Mouse (Mus musculus) cerebellum, adult 2 months (tissue): ENCODE measurements around the gene 5031439G07Rik. TPM values are rescaled to one million over a fixed set of nuclear protein-coding genes. Genes with fewer than 3 reads are reported as not detected.
"Not testable (repeated sequence)": the region's sequence is repeated elsewhere in the genome, so short reads cannot be mapped to it uniquely, and the experiment has no call there.

ENCODE experiments used
- DNase-seq, 2 experiments: peaks; one replicate each; pipeline ENCODE4 v3.0.0; 2021
- H3K27ac ChIP-seq: fragments of 200-500 bp; 2 replicates; pipeline ENCODE4 v1.5.1; 2012; ENCODE audit warnings: low read length, control low read depth, inconsistent platforms; ENCODE audit not compliant: insufficient read depth
- H3K27me3 ChIP-seq: fragments of 200-500 bp; 2 replicates; pipeline ENCODE4 v1.6.1; 2012; ENCODE audit warnings: inconsistent platforms, mild to moderate bottlenecking, low read length, moderate library complexity; ENCODE audit not compliant: control insufficient read depth, insufficient read depth
- H3K4me1 ChIP-seq: fragments of 200-500 bp; 2 replicates; pipeline ENCODE4 v1.6.1; 2011; ENCODE audit warnings: low read length; ENCODE audit not compliant: control insufficient read depth, insufficient read depth
- H3K4me3 ChIP-seq: fragments of 200-500 bp; replicated peaks from 2 replicates; pipeline ENCODE3; 2011; ENCODE audit warnings: mild to moderate bottlenecking, low read depth, low read length, control low read depth; ENCODE audit not compliant: insufficient read depth
- CTCF ChIP-seq: fragments of 200-500 bp; IDR thresholded peaks from 2 replicates; pipeline ENCODE4 v1.5.1; 2011; ENCODE audit warnings: low read depth, mild to moderate bottlenecking, control low read depth, low read length, moderate library complexity, borderline replicate concordance; ENCODE audit not compliant: insufficient read depth
- POLR2A ChIP-seq: fragments of 200-500 bp; IDR thresholded peaks from 2 replicates; pipeline ENCODE4 v1.6.1; 2011; ENCODE audit warnings: low read length, control low read depth, borderline replicate concordance; ENCODE audit not compliant: insufficient read depth
- WGBS: fragments of 180-500 bp; shearing (Covaris S2); methylation state at CpG from one replicate; pipeline ENCODE4 v1.1.7; 2018; 5-methylcytosine and 5-hydroxymethylcytosine counted together
- polyA plus RNA-seq: library from polyadenylated mRNA; depleted of rRNA; stranded (reverse); fragments of >200 nt; gene quantifications from 2 replicates; pipeline ENCODE4 v1.2.3, GENCODE M21; 2012; rRNA removed

The 5031439G07Rik gene
- polyA plus RNA-seq: 100 and 116 TPM in 2 replicates

DNA sequence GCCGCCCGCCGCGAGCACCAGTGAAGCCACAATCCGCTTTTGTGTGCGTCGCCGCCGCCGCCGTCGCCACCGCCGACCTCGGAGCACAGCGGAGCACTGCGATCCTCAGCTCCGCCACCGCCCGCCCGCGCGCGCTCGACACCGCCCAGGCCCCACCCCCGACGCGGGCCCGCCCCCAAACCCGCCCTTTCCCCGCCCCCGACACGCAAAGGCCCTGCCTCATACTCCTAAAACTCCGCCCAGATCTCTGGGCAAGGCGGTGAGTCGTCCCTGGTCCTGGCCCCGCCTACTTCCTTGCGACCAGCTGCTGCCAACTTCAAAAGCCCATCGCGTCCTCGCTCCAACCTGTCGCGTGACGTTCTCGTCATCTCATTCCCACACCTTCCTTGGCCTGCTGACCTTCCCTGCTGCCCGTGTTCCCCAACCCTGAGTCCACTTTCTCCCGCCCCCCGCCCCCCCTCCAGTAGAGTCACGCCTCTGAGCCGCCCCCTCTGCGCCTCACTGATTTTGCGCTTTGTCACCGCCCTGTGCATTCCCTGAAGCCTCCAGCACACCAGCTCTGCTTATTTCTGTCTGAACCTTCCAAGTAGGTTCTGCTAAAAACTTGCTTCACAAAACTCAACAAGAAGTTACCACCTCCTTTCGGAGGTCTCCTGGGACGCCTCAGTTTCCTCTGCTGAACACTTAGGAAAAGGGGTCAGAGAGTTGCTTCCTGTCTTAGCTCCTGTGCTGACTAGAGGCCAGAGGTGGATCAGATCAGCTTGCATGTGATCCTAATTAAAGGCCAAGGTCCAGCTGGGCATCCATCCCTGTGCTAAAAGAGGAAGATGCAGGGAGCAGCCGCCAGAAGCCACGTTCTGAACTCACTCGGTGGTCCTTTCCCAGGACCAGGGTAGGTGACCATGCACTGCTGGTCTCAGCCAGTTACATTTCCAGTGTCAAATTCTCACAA is at the start of gene 5031439G07Rik:
TSS of gene 5031439G07Rik (minus strand) at position 678 of the 952 bp plus-strand sequence.
- peak; percentile 84 to 91 for DNase-seq
- WGBS: 2% methylated on average over 59 of the region's 59 CpGs
- peak; percentile 75 for TF ChIP-seq POLR2A
- no peak for TF ChIP-seq CTCF
- Histone ChIP-seq H3K27me3 (no peaks in the 10 kb centered on the region), H3K27ac (0 out of 2 replicates have a peak within 1 kb of the TSS, but pooled peaks have one; percentile 18), H3K4me3 (peak within 1 kb of the TSS; percentile 79), H3K4me1 (peaks cover 14% of the 10 kb centered on the region)

DNA sequence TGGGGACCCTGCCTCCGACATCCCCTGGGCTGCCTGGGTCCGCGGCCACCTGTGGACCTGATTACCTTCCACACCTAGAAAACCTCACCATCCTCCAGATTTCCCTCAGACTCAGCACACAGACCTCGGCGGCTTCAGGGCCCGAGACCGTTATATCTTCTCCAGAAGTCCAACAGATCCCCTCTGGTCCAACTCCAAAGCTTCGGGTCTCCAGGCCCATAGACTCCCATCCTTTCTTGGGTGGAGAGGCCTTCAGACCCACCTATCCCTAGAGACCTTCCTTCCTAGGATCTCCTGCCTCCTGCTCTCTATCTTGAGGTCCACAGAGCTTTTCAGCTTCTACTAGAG is 49.0 kb upstream of the 5031439G07Rik start:
- under 1% methylated on average over 8 of the region's 8 CpGs for WGBS
- no peak for DNase-seq
- H3K4me1 ChIP-seq: peaks cover 5% of the 10 kb centered on the region; the same call in 1 of the 2 replicates
- H3K4me3 ChIP-seq: peak overlapping the region; percentile 64
- no peaks in the 10 kb centered on the region for H3K27me3 ChIP-seq
- TF ChIP-seq CTCF: no peak
- no peak for TF ChIP-seq POLR2A
- no peak overlapping the region for H3K27ac ChIP-seq

DNA sequence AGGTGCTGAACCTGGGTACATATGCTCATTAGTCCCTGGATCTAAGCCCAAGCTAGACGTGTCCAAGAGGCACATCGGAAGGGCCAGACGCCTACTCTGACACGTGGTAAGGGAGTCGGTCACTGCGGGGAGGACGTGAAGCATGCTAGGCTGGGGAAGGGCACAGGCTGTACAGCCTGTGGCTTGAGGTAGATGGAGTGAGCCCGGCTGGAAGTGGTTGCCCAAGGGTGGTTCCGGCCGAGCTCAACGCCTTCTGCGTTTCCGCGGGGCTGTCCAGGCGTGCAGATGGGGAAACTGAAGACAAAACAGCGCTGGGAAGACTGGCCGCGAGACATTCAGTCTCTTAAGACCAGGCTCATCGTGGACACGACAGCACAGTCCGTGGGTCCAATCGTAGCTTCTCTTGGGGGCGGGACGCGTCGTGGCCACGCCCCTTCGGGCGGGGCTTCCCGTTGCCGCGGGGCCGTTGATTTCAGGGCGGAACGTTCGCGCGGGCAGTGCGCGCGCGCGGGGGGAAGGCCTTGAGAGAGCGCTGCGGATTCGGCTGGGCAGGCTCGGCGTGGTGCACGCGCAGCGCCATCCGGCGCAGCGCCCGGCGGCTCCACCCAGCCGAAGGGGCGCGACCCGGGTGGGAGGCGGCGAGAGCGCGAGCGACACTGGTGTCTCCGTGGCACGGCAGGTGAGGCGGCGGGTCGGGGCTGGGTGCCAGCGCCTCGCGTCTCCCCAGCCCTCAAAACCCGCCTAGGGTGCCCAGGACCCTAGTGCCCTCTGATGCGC is 48.4 kb upstream of the 5031439G07Rik start:
- H3K27ac ChIP-seq: no peak overlapping the region; the same call in 1 of the 2 replicates
- H3K4me1 ChIP-seq: peaks cover 2% of the 10 kb centered on the region; the same call in 1 of the 2 replicates
- TF ChIP-seq POLR2A (peak; percentile 60), CTCF (no peak)
- peak; percentile 96 to 99 for DNase-seq
- H3K4me3 ChIP-seq: peak overlapping the region; percentile 64
- WGBS: under 1% methylated on average over 54 of the region's 75 CpGs
- no peaks in the 10 kb centered on the region for H3K27me3 ChIP-seq

DNA sequence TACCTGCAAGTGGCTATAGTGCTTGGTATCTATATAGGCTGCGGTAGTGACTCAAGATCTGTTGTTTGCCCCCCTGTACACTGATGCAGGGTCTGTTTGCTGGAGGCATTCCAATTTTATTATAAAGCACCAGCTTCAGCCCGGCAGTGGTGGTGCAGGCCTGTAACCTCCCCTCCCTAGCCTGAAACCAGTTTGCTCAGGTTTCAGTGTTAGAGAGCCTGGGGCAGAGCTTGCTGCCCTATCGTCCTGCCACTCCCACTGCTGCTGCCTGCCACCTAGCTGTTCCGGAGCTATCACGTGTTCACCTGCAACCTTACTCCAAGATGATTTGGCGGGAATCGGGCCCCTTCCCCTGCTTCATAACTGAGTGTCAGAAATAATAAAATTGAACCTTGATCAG is 45.6 kb upstream of the 5031439G07Rik start:
- DNase-seq, H3K27ac ChIP-seq, H3K4me1 ChIP-seq, H3K27me3 ChIP-seq, H3K4me3 ChIP-seq: not testable (repeated sequence)
- 61% methylated on average over 7 of the region's 7 CpGs for WGBS

DNA sequence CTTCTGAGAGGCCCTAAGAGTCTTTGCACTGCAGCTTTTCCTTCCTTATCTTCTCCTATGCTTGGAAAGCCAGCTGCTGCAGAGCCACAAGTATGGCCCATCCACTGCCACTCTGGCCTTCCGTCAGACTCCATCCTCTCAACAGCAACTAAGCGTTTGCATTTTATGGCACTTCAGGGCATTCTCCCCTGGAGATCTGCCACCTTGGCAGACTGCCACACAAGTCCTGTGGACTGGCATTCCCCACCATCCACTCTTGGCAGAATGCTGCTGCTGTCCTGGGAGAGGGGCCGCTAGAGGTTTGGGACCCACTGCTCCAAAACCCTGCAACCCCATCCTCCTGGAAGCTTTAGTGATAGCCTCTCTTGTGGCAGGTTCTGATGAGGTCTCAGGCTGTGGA is 43.5 kb upstream of the 5031439G07Rik start:
- DNase-seq: no peak
- WGBS: 13% methylated on average over 3 of the region's 3 CpGs
- H3K4me1 ChIP-seq: no peaks in the 10 kb centered on the region
- H3K27ac ChIP-seq: no peak overlapping the region
- no peak overlapping the region for H3K4me3 ChIP-seq
- H3K27me3 ChIP-seq: no peaks in the 10 kb centered on the region
- TF ChIP-seq CTCF (no peak), POLR2A (no peak)

DNA sequence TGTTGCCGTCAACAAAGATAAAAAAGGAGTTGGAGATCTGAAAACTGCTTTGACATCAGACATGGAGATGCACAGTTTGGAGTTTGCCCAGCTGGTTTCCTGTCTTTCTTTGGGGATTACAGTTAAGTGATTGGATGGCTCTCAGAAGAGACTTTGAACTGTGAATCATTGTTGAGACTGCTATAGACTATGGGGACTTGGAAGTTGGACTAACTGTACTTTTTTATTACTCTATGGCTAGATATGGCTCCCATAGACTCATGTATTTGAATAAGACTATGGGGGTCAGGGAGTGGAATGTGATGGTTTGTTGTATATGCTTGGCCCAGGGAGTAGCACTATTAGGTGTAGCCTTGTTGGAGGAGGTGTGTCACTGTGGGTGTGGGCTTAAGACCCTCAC is 42.3 kb upstream of the 5031439G07Rik start:
- WGBS: 93% methylated on average over 1 of the region's 1 CpGs
- not testable (repeated sequence) for H3K4me3 ChIP-seq, H3K4me1 ChIP-seq, H3K27me3 ChIP-seq, DNase-seq, H3K27ac ChIP-seq

DNA sequence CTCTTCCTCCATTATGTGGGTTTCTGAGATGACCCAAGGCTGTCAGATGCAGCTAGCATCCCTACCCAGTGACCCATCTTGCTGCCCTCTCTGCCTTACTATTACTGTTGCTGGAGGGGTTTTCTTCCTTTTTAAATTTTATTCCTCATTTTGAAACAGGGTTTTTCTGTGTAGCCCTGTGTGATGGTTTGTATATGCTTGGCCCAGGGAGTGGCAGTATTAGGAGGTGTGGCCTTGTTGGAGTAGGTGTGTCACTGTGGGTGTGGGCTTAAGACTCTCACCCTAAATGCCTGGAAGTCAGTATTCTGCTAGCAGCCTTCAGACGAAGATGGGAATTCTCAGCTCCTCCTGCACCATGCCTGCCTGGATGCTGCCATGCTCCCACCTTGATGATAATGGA is 40.3 kb upstream of the 5031439G07Rik start, which contains the start of gene Fam118a:
TSS of gene Fam118a (plus strand) at position 301 of the 400 bp plus-strand sequence.
- H3K27me3 ChIP-seq, H3K27ac ChIP-seq, DNase-seq, H3K4me3 ChIP-seq, H3K4me1 ChIP-seq: not testable (repeated sequence)
- WGBS: 68% methylated on average over 1 of the region's 1 CpGs

DNA sequence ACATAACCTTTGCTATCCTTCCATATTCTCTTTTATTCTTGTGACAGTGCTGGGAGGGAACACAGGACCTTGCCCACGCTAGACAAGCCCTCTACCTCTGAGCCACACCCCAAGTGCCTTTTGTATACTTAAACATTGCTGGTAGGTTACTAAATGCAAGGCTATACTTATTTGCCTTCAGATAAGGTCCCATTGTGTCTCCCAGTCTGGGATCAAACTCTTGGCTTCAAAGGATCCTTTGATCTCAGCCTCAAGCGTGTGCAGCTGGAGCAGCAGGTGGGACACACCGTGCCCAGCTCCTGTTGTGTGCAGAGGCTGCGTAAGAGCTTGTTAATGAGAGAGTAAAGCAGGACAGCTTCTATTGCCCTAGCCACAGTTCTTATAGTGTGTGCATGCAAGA is 39.4 kb upstream of the 5031439G07Rik start:
- DNase-seq: no peak
- Histone ChIP-seq H3K4me3 (no peak overlapping the region), H3K27me3 (no peaks in the 10 kb centered on the region), H3K4me1 (no peaks in the 10 kb centered on the region), H3K27ac (no peak overlapping the region)
- no peak for TF ChIP-seq CTCF
- no peak for TF ChIP-seq POLR2A
- WGBS: 57% methylated on average over 4 of the region's 4 CpGs
